Mouse (Mus musculus): ENCODE data around the gene Abat. TPM values are rescaled to one million over a fixed set of nuclear protein-coding genes. Genes with fewer than 3 reads are reported as not detected.

Gene Abat
- polyA plus RNA-seq, 1 experiment from 2014 or later: 16.8 TPM

DNA sequence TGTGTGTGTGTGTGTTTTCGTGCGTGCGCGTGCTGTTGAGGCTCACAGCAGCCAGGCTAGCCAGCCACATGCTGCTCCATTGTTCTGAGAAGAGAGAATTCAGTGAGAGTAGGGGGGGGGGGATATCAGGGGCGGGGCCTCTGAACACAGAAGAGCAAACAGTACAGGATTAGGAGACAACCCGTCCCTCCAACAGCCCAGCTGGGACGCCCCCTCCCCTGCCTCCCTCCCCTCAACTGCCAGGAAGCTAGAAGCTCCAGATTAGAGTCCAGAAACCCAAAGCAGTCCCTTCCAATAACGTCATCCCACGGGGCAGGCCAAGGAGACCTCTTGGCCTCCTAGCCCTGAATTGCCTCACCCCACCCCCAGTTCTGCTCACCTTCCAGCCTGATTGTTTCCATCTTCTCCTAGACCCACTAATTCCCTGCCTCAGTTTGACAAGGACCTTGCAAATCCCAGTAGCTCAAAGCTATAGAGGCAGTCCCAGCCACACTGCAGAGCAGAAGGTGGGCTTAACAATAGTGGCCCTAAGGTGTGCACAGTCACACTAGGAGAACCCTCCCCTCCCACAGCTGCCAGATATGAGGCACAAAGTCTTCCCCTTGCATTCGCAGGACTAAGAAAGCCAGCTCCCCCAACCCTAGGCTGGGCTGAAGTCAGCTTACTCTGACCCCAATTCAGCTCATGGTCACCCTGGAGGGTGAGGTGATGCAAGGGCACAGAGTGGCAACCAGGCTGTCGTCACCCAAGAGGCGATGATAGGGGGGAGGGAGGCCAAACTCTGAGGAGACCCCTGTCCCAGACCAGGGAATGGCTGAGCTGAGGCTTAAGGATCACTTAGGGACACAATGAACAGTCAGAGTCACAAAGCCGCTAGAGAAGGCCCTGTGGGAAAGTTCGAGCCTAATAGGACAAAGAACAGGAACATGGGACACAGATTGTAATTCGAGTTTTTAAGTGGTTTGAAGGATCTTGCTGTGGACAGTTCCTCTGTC, 157.1 kb downstream of the Abat start:
- no peak for TF ChIP-seq CTCF (IDR thresholded peaks at IDR 0.05; ENCODE audit: low read depth)
- Histone ChIP-seq H3K36me3 (ENCODE audit: insufficient read depth) (no peaks in the 10 kb centered on the region; the same call in 1 of the 2 replicates), H3K27ac (ENCODE audit: low read depth) (0 out of 2 replicates have a peak overlapping the region, but pooled peaks have one; percentile 16), H3K27me3 (ENCODE audit: insufficient read depth, low read length) (0 out of 2 replicates have a peak, but pooled peaks cover 4% of the 10 kb centered on the region), H3K4me3 (ENCODE audit: low read depth, low read length) (peak overlapping the region; percentile 66), H3K4me1 (ENCODE audit: insufficient read depth) (peaks cover 12% of the 10 kb centered on the region; the same call in 1 of the 2 replicates), H3K9ac (peak overlapping the region; percentile 65), H3K9me3 (ENCODE audit: low read depth, low read length) (no peaks in the 10 kb centered on the region), H3K4me2 (peak overlapping the region; percentile 81)
- peak; percentile 27 for DNase-seq
- no peak for ATAC-seq (ENCODE audit: insufficient read depth)
- WGBS: 9% methylated on average over 14 of the region's 15 CpGs

Small RNA genes lying within 50 kb of the gene (microRNA-seq; reads per million reads assigned to microRNA genes)
- not detected for gene Gm22137 (ENCODE audit: borderline number of aligned reads)

Other genes with a start within 250 kb of the Abat start
- not detected in 2 replicates for gene Tmem114, start 88.3 kb upstream of the Abat start, polyA plus RNA-seq (2014; fragmentation: Nextera tagmentation; extraction: Ambion mirVana)
- gene Mettl22, start 42.6 kb upstream of the Abat start, polyA plus RNA-seq (2014; fragmentation: Nextera tagmentation; extraction: Ambion mirVana): 15.3 and 15.9 TPM in 2 replicates
- 51.7 and 52.0 TPM in 2 replicates for gene Pmm2, start 124.2 kb downstream of the Abat start, polyA plus RNA-seq (2014; fragmentation: Nextera tagmentation; extraction: Ambion mirVana)
- gene Tmem186, start 124.3 kb downstream of the Abat start, polyA plus RNA-seq (2014; fragmentation: Nextera tagmentation; extraction: Ambion mirVana): 11.7 and 12.3 TPM in 2 replicates
- 27.6 and 27.7 TPM in 2 replicates for gene Carhsp1, start 158.7 kb downstream of the Abat start, polyA plus RNA-seq (2014; fragmentation: Nextera tagmentation; extraction: Ambion mirVana)
- not detected in 2 replicates for gene Gm5767, start 167.3 kb downstream of the Abat start, polyA plus RNA-seq (2014; fragmentation: Nextera tagmentation; extraction: Ambion mirVana)